Mouse (Mus musculus) forebrain, postnatal 0 days (tissue): ENCODE data around the gene Vezf1. TPM values are rescaled to one million over a fixed set of nuclear protein-coding genes. Genes with fewer than 3 reads are reported as not detected.

Source experiments
- ATAC-seq: fragments of 200-750 bp; cut with Nextera tagmentation; 2 replicates; pipeline ENCODE4 v1.8.0; 2017; ENCODE audit warnings: mild to moderate bottlenecking, moderate library complexity
- DNase-seq: peaks from one replicate; pipeline ENCODE4 v3.0.0-alpha.2; 2015
- H3K27ac ChIP-seq: fragments of 300-500 bp; sonication (generic); 2 replicates; pipeline ENCODE4 v1.5.1; 2014; ENCODE audit warnings: low read depth, mild to moderate bottlenecking, antibody characterized with exemption, low read length, moderate library complexity, mixed read lengths
- H3K27me3 ChIP-seq: fragments of 300-500 bp; sonication (generic); 2 replicates; pipeline ENCODE4 v1.6.1; 2014; ENCODE audit warnings: mild to moderate bottlenecking, low read length, mixed read lengths; ENCODE audit not compliant: insufficient read depth
- H3K36me3 ChIP-seq: fragments of 300-500 bp; sonication (generic); 2 replicates; pipeline ENCODE4 v1.6.1; 2014; ENCODE audit warnings: mild to moderate bottlenecking, moderate library complexity; ENCODE audit not compliant: insufficient read depth
- H3K4me1 ChIP-seq: fragments of 300-500 bp; sonication (generic); 2 replicates; pipeline ENCODE4 v1.6.1; 2014; ENCODE audit warnings: antibody characterized with exemption; ENCODE audit not compliant: insufficient read depth
- H3K4me2 ChIP-seq: fragments of 300-500 bp; sonication (generic); 2 replicates; pipeline ENCODE4 v1.6.1; 2014; ENCODE audit warnings: low read depth, mild to moderate bottlenecking, moderate library complexity
- H3K4me3 ChIP-seq: fragments of 300-500 bp; sonication (generic); 2 replicates; pipeline ENCODE4 v1.5.1; 2014; ENCODE audit warnings: low read depth, low read length, mixed read lengths
- H3K9ac ChIP-seq: fragments of 300-500 bp; sonication (generic); 2 replicates; pipeline ENCODE4 v1.6.1; 2014; ENCODE audit warnings: mild to moderate bottlenecking
- H3K9me3 ChIP-seq: fragments of 300-500 bp; sonication (generic); 2 replicates; pipeline ENCODE4 v1.6.1; 2016; ENCODE audit warnings: low read length
- CTCF ChIP-seq: sonication (generic); IDR thresholded peaks from 2 replicates; pipeline ENCODE4 v1.5.1; 2016; ENCODE audit warnings: antibody characterized with exemption, control low read depth, low read depth
- WGBS: fragments of 180-500 bp; shearing (Covaris S2); extraction: QIAGEN DNeasy Blood & Tissue Kit; methylation state at CpG from one replicate; pipeline ENCODE4 v1.1.7; 2014; 5-methylcytosine and 5-hydroxymethylcytosine counted together
- polyA plus RNA-seq: library from polyadenylated mRNA; unstranded; fragments of >200 nt; fragmentation: Nextera tagmentation; extraction: Ambion mirVana; gene quantifications from 2 replicates; pipeline ENCODE4 v1.2.1, GENCODE M21; 2015
- total RNA-seq: library from RNA; depleted of rRNA; stranded (reverse); fragments of >200 nt; gene quantifications from 2 replicates; pipeline ENCODE4 v1.2.3, GENCODE M21; 2014; rRNA removed

Vezf1 gene
- total and polyA plus RNA-seq, 2 experiments from 2014 or later = 34.6 to 43.7 TPM

- H3K9ac ChIP-seq = no peak overlapping the region
- WGBS = 32% methylated on average over 6 of the region's 6 CpGs
- H3K36me3 ChIP-seq = no peaks in the 10 kb centered on the region
- DNase-seq = no peak
- H3K4me2 ChIP-seq = no peak overlapping the region
- H3K27me3 ChIP-seq = no peaks in the 10 kb centered on the region
- no peak for TF ChIP-seq CTCF
- H3K9me3 ChIP-seq = no peaks in the 10 kb centered on the region
- no peak for ATAC-seq
- H3K4me3 ChIP-seq = no peak overlapping the region
- H3K27ac ChIP-seq = no peak overlapping the region
- peaks cover 14% of the 10 kb centered on the region; the same call in 1 of the 2 replicates for H3K4me1 ChIP-seq
Measured at GRCm38 (mm10) chr11:88123731-88124130, 55.7 kb downstream of the Vezf1 start.

- H3K27ac ChIP-seq = no peak overlapping the region
- WGBS = 76% methylated on average over 7 of the region's 7 CpGs
- no peak overlapping the region for H3K4me2 ChIP-seq
- H3K9me3 ChIP-seq = no peaks in the 10 kb centered on the region
- no peaks in the 10 kb centered on the region for H3K36me3 ChIP-seq
- DNase-seq (no peak), ATAC-seq (no peak)
- H3K9ac ChIP-seq = no peak overlapping the region
- no peak overlapping the region for H3K4me3 ChIP-seq
- H3K27me3 ChIP-seq = no peaks in the 10 kb centered on the region
- H3K4me1 ChIP-seq = no peaks in the 10 kb centered on the region
- no peak for TF ChIP-seq CTCF
Measured at GRCm38 (mm10) chr11:88125483-88125882, 57.4 kb downstream of the Vezf1 start.

- no peaks in the 10 kb centered on the region for H3K27me3 ChIP-seq
- WGBS = 23% methylated on average over 5 of the region's 5 CpGs
- ATAC-seq = peak; percentile 51
Measured at GRCm38 (mm10) chr11:88126306-88126793, 58.3 kb downstream of the Vezf1 start.

GRCm38 (mm10) chr11:88128461-88128860, 60.4 kb downstream of the Vezf1 start:
- no peaks in the 10 kb centered on the region for H3K4me1 ChIP-seq
- no peak for DNase-seq
- H3K27me3 ChIP-seq = no peaks in the 10 kb centered on the region
- ATAC-seq = no peak
- no peaks in the 10 kb centered on the region for H3K9me3 ChIP-seq
- H3K9ac ChIP-seq = no peak overlapping the region
- H3K4me2 ChIP-seq = no peak overlapping the region
- H3K27ac ChIP-seq = no peak overlapping the region
- no peak for TF ChIP-seq CTCF
- no peak overlapping the region for H3K4me3 ChIP-seq
- H3K36me3 ChIP-seq = no peaks in the 10 kb centered on the region
- 93% methylated on average over 9 of the region's 9 CpGs for WGBS

More at GRCm38 (mm10) chr11:88126306-88126793, 58.3 kb downstream of the Vezf1 start:
- Histone ChIP-seq H3K4me3 (no peak overlapping the region), H3K4me1 (no peaks in the 10 kb centered on the region), H3K9ac (no peak overlapping the region), H3K27ac (peak overlapping the region; percentile 45; the same call in 1 of the 2 replicates), H3K9me3 (no peaks in the 10 kb centered on the region), H3K4me2 (no peak overlapping the region), H3K36me3 (no peaks in the 10 kb centered on the region)
- DNase-seq = peak; percentile 47
- no peak for TF ChIP-seq CTCF

GRCm38 (mm10) chr11:88129281-88129680, 61.2 kb downstream of the Vezf1 start:
- ATAC-seq (no peak), DNase-seq (no peak)
- no peak overlapping the region for H3K4me3 ChIP-seq
- no peaks in the 10 kb centered on the region for H3K27me3 ChIP-seq
- H3K36me3 ChIP-seq = no peaks in the 10 kb centered on the region
- no peak overlapping the region for H3K4me2 ChIP-seq
- H3K4me1 ChIP-seq = no peaks in the 10 kb centered on the region
- no peak overlapping the region for H3K9ac ChIP-seq
- 66% methylated on average over 3 of the region's 3 CpGs for WGBS
- H3K9me3 ChIP-seq = no peaks in the 10 kb centered on the region
- H3K27ac ChIP-seq = no peak overlapping the region
- TF ChIP-seq CTCF = no peak

- Histone ChIP-seq H3K9me3 (no peaks in the 10 kb centered on the region), H3K4me2 (no peak overlapping the region), H3K27ac (no peak overlapping the region), H3K9ac (no peak overlapping the region), H3K4me3 (no peak overlapping the region), H3K4me1 (no peaks in the 10 kb centered on the region), H3K36me3 (no peaks in the 10 kb centered on the region), H3K27me3 (no peaks in the 10 kb centered on the region)
- 85% methylated on average over 10 of the region's 10 CpGs for WGBS
- DNase-seq (no peak), ATAC-seq (no peak)
- TF ChIP-seq CTCF = no peak
Measured at GRCm38 (mm10) chr11:88129935-88130334, 61.9 kb downstream of the Vezf1 start.

GRCm38 (mm10) chr11:88131847-88132246, 63.8 kb downstream of the Vezf1 start:
- H3K27ac ChIP-seq = no peak overlapping the region

More at GRCm38 (mm10) chr11:88131847-88132246, 63.8 kb downstream of the Vezf1 start:
- H3K36me3 ChIP-seq = no peaks in the 10 kb centered on the region
- no peak overlapping the region for H3K9ac ChIP-seq
- DNase-seq = no peak
- no peak overlapping the region for H3K4me3 ChIP-seq
- no peaks in the 10 kb centered on the region for H3K27me3 ChIP-seq
- no peak for TF ChIP-seq CTCF
- no peak for ATAC-seq
- no peak overlapping the region for H3K4me2 ChIP-seq
- WGBS = 79% methylated on average over 8 of the region's 8 CpGs
- no peaks in the 10 kb centered on the region for H3K9me3 ChIP-seq
- H3K4me1 ChIP-seq = no peaks in the 10 kb centered on the region

Other genes starting within 250 kb of the Vezf1 start
- gene Lpo, start 240.0 kb upstream of the Vezf1 start, total RNA-seq = 0.46 and 1.1 TPM in 2 replicates
- gene Lpo, start 240.0 kb upstream of the Vezf1 start, polyA plus RNA-seq = 0.62 and 1.3 TPM in 2 replicates
- gene Mks1, start 215.1 kb upstream of the Vezf1 start, total RNA-seq = 6.8 and 11.1 TPM in 2 replicates
- 6.1 and 8.8 TPM in 2 replicates for gene Mks1, start 215.1 kb upstream of the Vezf1 start, polyA plus RNA-seq
- 0.15 and 0.90 TPM in 2 replicates for gene Epx, start 192.7 kb upstream of the Vezf1 start, total RNA-seq
- 0.38 and 0.79 TPM in 2 replicates for gene Epx, start 192.7 kb upstream of the Vezf1 start, polyA plus RNA-seq
- not detected in 2 replicates for gene Olfr462, start 176.0 kb upstream of the Vezf1 start, total RNA-seq
- gene Olfr462, start 176.0 kb upstream of the Vezf1 start, polyA plus RNA-seq = not detected in 2 replicates
- not detected in 2 replicates for gene Olfr463, start 170.9 kb upstream of the Vezf1 start, total RNA-seq
- not detected in 2 replicates for gene Olfr463, start 170.9 kb upstream of the Vezf1 start, polyA plus RNA-seq
- gene Olfr464, start 147.3 kb upstream of the Vezf1 start, total RNA-seq = not detected in 2 replicates
- 0.07 TPM in 1 of 2 replicates, not detected in the other for gene Olfr464, start 147.3 kb upstream of the Vezf1 start, polyA plus RNA-seq
- 36.5 and 54.9 TPM in 2 replicates for gene Dynll2, start 80.7 kb upstream of the Vezf1 start, total RNA-seq
- 41.7 and 49.8 TPM in 2 replicates for gene Dynll2, start 80.7 kb upstream of the Vezf1 start, polyA plus RNA-seq
- 282 and 390 TPM in 2 replicates for gene Srsf1, start 20.9 kb upstream of the Vezf1 start, total RNA-seq
- 103 and 121 TPM in 2 replicates for gene Srsf1, start 20.9 kb upstream of the Vezf1 start, polyA plus RNA-seq
- gene Cuedc1, start 29.8 kb downstream of the Vezf1 start, total RNA-seq = 28.9 and 34.7 TPM in 2 replicates
- gene Cuedc1, start 29.8 kb downstream of the Vezf1 start, polyA plus RNA-seq = 22.0 and 34.6 TPM in 2 replicates
- gene Mrps23, start 136.1 kb downstream of the Vezf1 start, total RNA-seq = 39.0 and 57.5 TPM in 2 replicates
- gene Mrps23, start 136.1 kb downstream of the Vezf1 start, polyA plus RNA-seq = 70.7 and 71.5 TPM in 2 replicates
- not detected in 2 replicates for gene Ccdc182, start 225.8 kb downstream of the Vezf1 start, total RNA-seq
- not detected in 2 replicates for gene Ccdc182, start 225.8 kb downstream of the Vezf1 start, polyA plus RNA-seq